Mouse (Mus musculus): ENCODE results near the gene AC134908.4.
"Not testable (repeated sequence)": the region's sequence is repeated elsewhere in the genome, so short reads cannot be mapped to it uniquely, and the experiment has no call there.

Gene AC134908.4

GRCm38 (mm10) chr17:25777948-25778347 lies 17.5 kb downstream of the AC134908.4 start:
- DNase-seq (ENCODE audit: extremely low spot score, low read depth, low spot score) = no peak

GRCm38 (mm10) chr17:25775318-25776062 lies 20.0 kb downstream of the AC134908.4 start:
- DNase-seq (ENCODE audit: extremely low spot score, low read depth, low spot score) = no peak

GRCm38 (mm10) chr17:25773549-25774120 lies 21.8 kb downstream of the AC134908.4 start, which contains the start of gene Narfl:
Narfl (plus strand) TSS chr17:25773776.
- DNase-seq (ENCODE audit: extremely low spot score, low read depth, low spot score) = peak; percentile 98

- no peak for DNase-seq (ENCODE audit: extremely low spot score, low read depth, low spot score)
These were observed 26.1 kb downstream of the AC134908.4 start for GRCm38 (mm10) chr17:25769331-25769730.

GRCm38 (mm10) chr17:25765886-25766285 lies 29.6 kb downstream of the AC134908.4 start:
- DNase-seq (ENCODE audit: extremely low spot score, low read depth, low spot score) = no peak

GRCm38 (mm10) chr17:25762591-25762990 lies 32.9 kb downstream of the AC134908.4 start:
- no peak for DNase-seq (ENCODE audit: extremely low spot score, low read depth, low spot score)

- no peak for DNase-seq (ENCODE audit: extremely low spot score, low read depth, low spot score)
These were observed 33.9 kb downstream of the AC134908.4 start for GRCm38 (mm10) chr17:25761561-25761970.

- DNase-seq (ENCODE audit: extremely low spot score, low read depth, low spot score) = no peak
These were observed 35.3 kb downstream of the AC134908.4 start for GRCm38 (mm10) chr17:25760148-25760547.

GRCm38 (mm10) chr17:25757691-25758090 lies 37.8 kb downstream of the AC134908.4 start:
- no peak for DNase-seq (ENCODE audit: extremely low spot score, low read depth, low spot score)

GRCm38 (mm10) chr17:25756378-25757242 lies 38.8 kb downstream of the AC134908.4 start:
- DNase-seq (ENCODE audit: extremely low spot score, low read depth, low spot score) = no peak

GRCm38 (mm10) chr17:25755627-25756377 lies 39.7 kb downstream of the AC134908.4 start:
- DNase-seq (ENCODE audit: extremely low spot score, low read depth, low spot score) = no peak

- DNase-seq (ENCODE audit: extremely low spot score, low read depth, low spot score) = no peak
These were observed 40.4 kb downstream of the AC134908.4 start for GRCm38 (mm10) chr17:25755086-25755485.

- no peak for DNase-seq (ENCODE audit: extremely low spot score, low read depth, low spot score)
These were observed 41.2 kb downstream of the AC134908.4 start, which contains the start of gene Msln for GRCm38 (mm10) chr17:25754241-25754640. Msln (minus strand) TSS chr17:25754378.

GRCm38 (mm10) chr17:25751446-25751845 lies 44.0 kb downstream of the AC134908.4 start:
- DNase-seq (ENCODE audit: extremely low spot score, low read depth, low spot score) = no peak

GRCm38 (mm10) chr17:25749314-25749713 lies 46.1 kb downstream of the AC134908.4 start:
- no peak for DNase-seq (ENCODE audit: extremely low spot score, low read depth, low spot score)

GRCm38 (mm10) chr17:25748238-25748637 lies 47.2 kb downstream of the AC134908.4 start:
- no peak for DNase-seq (ENCODE audit: extremely low spot score, low read depth, low spot score)

- DNase-seq (ENCODE audit: extremely low spot score, low read depth, low spot score) = no peak
These were observed 51.1 kb downstream of the AC134908.4 start for GRCm38 (mm10) chr17:25744311-25744710.

GRCm38 (mm10) chr17:25743831-25744230 lies 51.6 kb downstream of the AC134908.4 start:
- no peak for DNase-seq (ENCODE audit: extremely low spot score, low read depth, low spot score)

GRCm38 (mm10) chr17:25741471-25741870 lies 54.0 kb downstream of the AC134908.4 start:
- DNase-seq (ENCODE audit: extremely low spot score, low read depth, low spot score) = not testable (repeated sequence)
